Mouse (Mus musculus) frontal cortex, postnatal 25 days (tissue): ENCODE measurements around the gene Pex3.
A peak's percentile ranks its signal among the peaks of the same experiment; 100 is the strongest.
"Not testable (repeated sequence)": the region's sequence is repeated elsewhere in the genome, so short reads cannot be mapped to it uniquely, and the experiment has no call there.

Experiments
- DNase-seq, 2 experiments: peaks; one replicate each; pipeline ENCODE4 v3.0.0; 2022; ENCODE audit warnings: low spot score in 2 of 2

Gene Pex3

GRCm38 (mm10) chr10:13536706-13537105, 16.2 kb downstream of the Pex3 start:
- no peak for DNase-seq

- DNase-seq: no peak
Observed at GRCm38 (mm10) chr10:13534751-13535150, 18.2 kb downstream of the Pex3 start.

GRCm38 (mm10) chr10:13528155-13528554, 24.8 kb downstream of the Pex3 start:
- DNase-seq: no peak

GRCm38 (mm10) chr10:13521857-13522256, 31.1 kb downstream of the Pex3 start:
- DNase-seq: no peak

- DNase-seq: no peak
Observed at GRCm38 (mm10) chr10:13502371-13502770, 50.6 kb downstream of the Pex3 start.

- DNase-seq: not testable (repeated sequence)
Observed at GRCm38 (mm10) chr10:13501533-13501932, 51.4 kb downstream of the Pex3 start.

GRCm38 (mm10) chr10:13500938-13501496, 51.9 kb downstream of the Pex3 start:
- DNase-seq: peak; percentile 78 to 79

GRCm38 (mm10) chr10:13500473-13500872, 52.5 kb downstream of the Pex3 start:
- DNase-seq: no peak

- DNase-seq: no peak
Observed at GRCm38 (mm10) chr10:13499331-13499730, 53.6 kb downstream of the Pex3 start, which contains the start of gene Fuca2. TSS of gene Fuca2 (plus strand) at chr10:13499540.

- DNase-seq: no peak
Observed at GRCm38 (mm10) chr10:13496315-13496714, 56.6 kb downstream of the Pex3 start.

- DNase-seq: no peak
Observed at GRCm38 (mm10) chr10:13493978-13494686, 58.8 kb downstream of the Pex3 start.

- no peak for DNase-seq
Observed at GRCm38 (mm10) chr10:13489671-13490070, 63.3 kb downstream of the Pex3 start.

GRCm38 (mm10) chr10:13485958-13486357, 67.0 kb downstream of the Pex3 start:
- DNase-seq: no peak

- no peak for DNase-seq
Observed at GRCm38 (mm10) chr10:13479341-13479740, 73.6 kb downstream of the Pex3 start.

- DNase-seq: no peak
Observed at GRCm38 (mm10) chr10:13475121-13475520, 77.8 kb downstream of the Pex3 start.

- no peak for DNase-seq
Observed at GRCm38 (mm10) chr10:13474568-13474955, 78.4 kb downstream of the Pex3 start.
